Mouse (Mus musculus): ENCODE results near the gene Cep97. TPM values are rescaled to one million over a fixed set of nuclear protein-coding genes. Genes with fewer than 3 reads are reported as not detected.
A peak's percentile ranks its signal among the peaks of the same experiment; 100 is the strongest.

The Cep97 gene
- total and polyA plus RNA-seq, 3 experiments = 11.4 to 24.6 (median 17.6) TPM

DNA sequence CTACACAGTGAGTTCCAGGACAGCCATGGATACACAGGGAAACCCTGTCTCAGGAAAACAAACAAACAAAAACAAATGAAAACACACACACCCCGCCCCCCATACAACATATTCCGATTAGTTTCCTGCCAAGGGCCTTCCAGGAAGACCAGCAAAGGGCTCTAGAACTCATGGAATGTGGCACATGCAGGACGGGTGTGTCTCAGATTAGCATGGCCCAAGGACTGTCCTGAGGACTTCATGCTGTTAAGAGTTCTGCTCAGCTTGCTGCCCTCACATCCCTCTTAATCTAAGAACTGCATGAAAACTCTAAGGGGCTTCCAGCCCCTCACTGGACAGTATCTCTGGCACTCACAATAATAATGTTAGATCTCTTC is 46.1 kb downstream of the Cep97 start:
- no peak for DNase-seq (ENCODE audit: low spot score)
- TF ChIP-seq TAL1 (conservative IDR thresholded peaks at IDR 0.05; ENCODE audit: low read depth, low read length) (no peak), GATA2 (IDR thresholded peaks at IDR 0.05; ENCODE audit: borderline replicate concordance, low read depth, low read length) (no peak), GATA1 (IDR thresholded peaks at IDR 0.05; ENCODE audit: borderline replicate concordance, low read length) (no peak), POLR2AphosphoS5 (IDR thresholded peaks at IDR 0.05; ENCODE audit: insufficient replicate concordance, low read depth, low read length) (no peak), CTCF (IDR thresholded peaks at IDR 0.05; ENCODE audit: low read depth, low read length) (no peak)
- H3K4me3 ChIP-seq (ENCODE audit: low read depth, low read length) = no peak overlapping the region
- peaks cover 35% of the 10 kb centered on the region for H3K4me1 ChIP-seq (ENCODE audit: insufficient read depth, low read depth, low read length)
- no peaks in the 10 kb centered on the region for H3K27me3 ChIP-seq (ENCODE audit: insufficient read depth, low read length)
- H3K9me3 ChIP-seq (replicated peaks) = no peaks in the 10 kb centered on the region
- H3K36me3 ChIP-seq (replicated peaks) = peaks cover 69% of the 10 kb centered on the region
- ATAC-seq (ENCODE audit: extremely low read depth, insufficient number of reproducible peaks, low FRiP score, poor library complexity, severe bottlenecking) = no peak

DNA sequence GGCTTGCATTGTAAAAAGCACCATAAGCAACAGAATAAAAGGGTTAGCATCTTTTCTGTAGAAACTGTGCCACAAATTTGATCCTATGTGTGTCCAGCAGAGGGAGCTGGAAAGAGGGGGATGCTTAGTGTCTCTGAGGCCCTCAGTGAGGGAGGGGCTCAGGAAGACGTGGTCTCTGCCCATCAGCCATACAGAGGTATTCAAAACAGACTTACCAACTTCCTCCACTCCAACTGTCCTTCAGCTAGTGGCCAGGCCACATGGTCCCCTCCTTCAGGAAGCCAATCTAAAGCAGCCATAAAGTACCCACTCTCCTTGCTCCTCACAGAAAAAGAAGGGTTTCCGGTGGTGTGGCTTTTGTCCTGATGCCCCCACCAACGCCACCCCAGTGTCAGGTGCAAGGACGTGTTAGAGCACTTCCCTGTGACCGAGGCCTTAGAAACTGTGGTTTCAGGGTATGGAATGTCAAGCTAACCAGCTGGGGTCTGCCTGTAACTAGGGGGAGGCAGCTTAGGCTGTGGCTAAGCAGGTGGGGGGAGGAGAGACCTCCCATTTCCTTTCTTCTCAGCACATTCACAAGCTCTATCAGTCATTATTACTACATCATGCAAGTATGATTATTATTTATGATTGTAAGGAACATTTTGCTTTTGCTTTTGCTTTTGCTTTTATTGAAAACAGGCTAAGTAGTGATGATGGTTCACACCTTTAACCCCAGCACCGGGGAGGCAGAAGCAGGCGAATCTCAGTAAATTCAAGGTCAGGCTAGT is 46.7 kb downstream of the Cep97 start:
- peak; percentile 35; the same call in 1 of the 2 replicates for ATAC-seq (ENCODE audit: extremely low read depth, insufficient number of reproducible peaks, low FRiP score, poor library complexity, severe bottlenecking)
- peaks cover 75% of the 10 kb centered on the region for H3K36me3 ChIP-seq (replicated peaks)
- no peak overlapping the region for H3K4me3 ChIP-seq (ENCODE audit: low read depth, low read length)
- TF ChIP-seq CTCF (IDR thresholded peaks at IDR 0.05; ENCODE audit: low read depth, low read length) (peak; percentile 34; the same call in 1 of the 2 replicates), GATA1 (IDR thresholded peaks at IDR 0.05; ENCODE audit: borderline replicate concordance, low read length) (no peak), GATA2 (IDR thresholded peaks at IDR 0.05; ENCODE audit: borderline replicate concordance, low read depth, low read length) (no peak), TAL1 (conservative IDR thresholded peaks at IDR 0.05; ENCODE audit: low read depth, low read length) (no peak)
- no peak for DNase-seq (ENCODE audit: low spot score)
- no peaks in the 10 kb centered on the region for H3K9me3 ChIP-seq (replicated peaks)
- no peaks in the 10 kb centered on the region for H3K27me3 ChIP-seq (ENCODE audit: insufficient read depth, low read length)
- peaks cover 30% of the 10 kb centered on the region for H3K4me1 ChIP-seq (ENCODE audit: insufficient read depth, low read depth, low read length)

DNA sequence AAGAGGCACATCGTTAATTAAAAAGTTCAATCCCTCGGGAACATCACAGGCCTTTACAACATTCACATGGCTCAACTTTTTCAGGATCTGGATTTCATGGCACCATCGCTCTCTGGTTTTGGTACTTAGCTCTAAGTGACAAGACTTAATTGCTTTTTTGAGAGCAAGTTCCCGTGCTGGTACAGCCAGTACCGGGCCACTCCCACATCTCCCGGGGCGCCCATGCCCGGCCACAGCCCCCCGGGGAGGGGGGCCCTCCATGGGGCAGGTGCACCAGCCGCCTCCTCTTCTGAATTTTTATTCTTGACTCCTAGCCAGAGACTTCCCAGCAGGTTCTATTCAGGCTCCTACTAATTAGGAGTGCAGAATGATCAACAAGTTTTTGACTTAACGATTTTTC is 50.4 kb downstream of the Cep97 start:
- Histone ChIP-seq H3K4me3 (ENCODE audit: low read depth, low read length) (no peak overlapping the region), H3K4me1 (ENCODE audit: insufficient read depth, low read depth, low read length) (peaks cover 12% of the 10 kb centered on the region), H3K36me3 (replicated peaks) (peaks cover 68% of the 10 kb centered on the region), H3K27me3 (ENCODE audit: insufficient read depth, low read length) (no peaks in the 10 kb centered on the region), H3K9me3 (replicated peaks) (no peaks in the 10 kb centered on the region)
- no peak for ATAC-seq (ENCODE audit: extremely low read depth, insufficient number of reproducible peaks, low FRiP score, poor library complexity, severe bottlenecking)
- TF ChIP-seq CTCF (IDR thresholded peaks at IDR 0.05; ENCODE audit: low read depth, low read length) (no peak), POLR2AphosphoS5 (IDR thresholded peaks at IDR 0.05; ENCODE audit: insufficient replicate concordance, low read depth, low read length) (no peak)
- no peak for DNase-seq (ENCODE audit: low spot score)

DNA sequence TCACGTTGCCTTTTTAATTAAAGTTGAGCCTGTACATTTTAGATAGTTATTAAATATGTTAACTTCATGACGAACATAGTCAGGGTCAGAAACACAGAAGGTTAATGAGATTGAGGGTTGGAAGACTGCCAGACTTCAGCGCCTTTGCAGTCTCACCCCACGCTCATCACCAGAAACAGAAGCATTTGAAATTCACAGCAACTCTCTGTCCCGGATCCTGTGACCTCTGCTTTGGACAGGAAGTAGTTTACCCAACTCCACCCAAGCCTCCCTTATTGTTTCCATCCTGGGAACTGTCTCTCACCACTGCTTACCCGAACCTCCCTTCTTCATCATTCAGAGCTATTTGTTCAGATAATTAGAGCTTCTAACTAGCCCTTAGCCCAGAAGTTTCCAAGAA is 58.6 kb downstream of the Cep97 start:
- no peak for TF ChIP-seq TAL1 (conservative IDR thresholded peaks at IDR 0.05; ENCODE audit: low read depth, low read length)
- no peak for TF ChIP-seq GATA2 (IDR thresholded peaks at IDR 0.05; ENCODE audit: borderline replicate concordance, low read depth, low read length)
- TF ChIP-seq CTCF (IDR thresholded peaks at IDR 0.05; ENCODE audit: low read depth, low read length) = no peak
- TF ChIP-seq POLR2AphosphoS5 (IDR thresholded peaks at IDR 0.05; ENCODE audit: insufficient replicate concordance, low read depth, low read length) = no peak
- TF ChIP-seq GATA1 (IDR thresholded peaks at IDR 0.05; ENCODE audit: borderline replicate concordance, low read length) = no peak
- Histone ChIP-seq H3K4me3 (ENCODE audit: low read depth, low read length) (no peak overlapping the region), H3K27me3 (ENCODE audit: insufficient read depth, low read length) (no peaks in the 10 kb centered on the region), H3K36me3 (replicated peaks) (peaks cover 62% of the 10 kb centered on the region), H3K4me1 (ENCODE audit: insufficient read depth, low read depth, low read length) (peaks cover 4% of the 10 kb centered on the region; the same call in 1 of the 2 replicates), H3K9me3 (replicated peaks) (no peaks in the 10 kb centered on the region)
- no peak for ATAC-seq (ENCODE audit: extremely low read depth, insufficient number of reproducible peaks, low FRiP score, poor library complexity, severe bottlenecking)
- DNase-seq (ENCODE audit: low spot score) = no peak

DNA sequence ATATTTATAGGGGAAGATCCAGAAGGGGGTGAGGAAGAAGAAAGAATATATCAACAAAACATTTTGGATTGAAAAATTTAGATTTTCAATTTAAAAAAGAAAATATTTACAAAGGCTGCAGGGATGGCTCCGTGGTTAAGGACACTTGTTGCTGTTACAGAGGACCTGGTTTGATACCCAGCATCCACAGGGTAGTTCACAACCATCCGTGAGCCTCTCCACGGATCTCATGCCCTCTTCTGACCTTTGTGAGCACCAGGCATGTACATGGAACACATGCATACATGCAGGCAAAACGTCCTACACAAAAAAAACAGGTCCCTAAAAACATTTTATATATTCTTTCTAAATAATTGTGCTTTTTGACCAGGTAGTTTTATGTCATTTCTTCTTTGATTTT is 70.8 kb downstream of the Cep97 start:
- peaks cover 2% of the 10 kb centered on the region; the same call in 1 of the 2 replicates for H3K4me1 ChIP-seq (ENCODE audit: insufficient read depth, low read depth, low read length)
- peaks cover 69% of the 10 kb centered on the region for H3K36me3 ChIP-seq (replicated peaks)
- TF ChIP-seq GATA1 (IDR thresholded peaks at IDR 0.05; ENCODE audit: borderline replicate concordance, low read length) (no peak), CTCF (IDR thresholded peaks at IDR 0.05; ENCODE audit: low read depth, low read length) (no peak), POLR2AphosphoS5 (IDR thresholded peaks at IDR 0.05; ENCODE audit: insufficient replicate concordance, low read depth, low read length) (no peak), GATA2 (IDR thresholded peaks at IDR 0.05; ENCODE audit: borderline replicate concordance, low read depth, low read length) (no peak), TAL1 (conservative IDR thresholded peaks at IDR 0.05; ENCODE audit: low read depth, low read length) (no peak)
- no peak for ATAC-seq (ENCODE audit: extremely low read depth, insufficient number of reproducible peaks, low FRiP score, poor library complexity, severe bottlenecking)
- DNase-seq (ENCODE audit: low spot score) = no peak
- H3K9me3 ChIP-seq (replicated peaks) = no peaks in the 10 kb centered on the region
- no peaks in the 10 kb centered on the region for H3K27me3 ChIP-seq (ENCODE audit: insufficient read depth, low read length)
- H3K4me3 ChIP-seq (ENCODE audit: low read depth, low read length) = no peak overlapping the region

GRCm38 (mm10) chr16:55863149-55863815 is 71.4 kb downstream of the Cep97 start:
- DNase-seq (ENCODE audit: low spot score) = peak; percentile 54
- Histone ChIP-seq H3K36me3 (replicated peaks) (peaks cover 75% of the 10 kb centered on the region), H3K4me3 (ENCODE audit: low read depth, low read length) (no peak overlapping the region), H3K4me1 (ENCODE audit: insufficient read depth, low read depth, low read length) (peaks cover 2% of the 10 kb centered on the region; the same call in 1 of the 2 replicates), H3K27me3 (ENCODE audit: insufficient read depth, low read length) (no peaks in the 10 kb centered on the region), H3K9me3 (replicated peaks) (no peaks in the 10 kb centered on the region)
- ATAC-seq (ENCODE audit: extremely low read depth, insufficient number of reproducible peaks, low FRiP score, poor library complexity, severe bottlenecking) = peak; percentile 82
- TF ChIP-seq CTCF (IDR thresholded peaks at IDR 0.05; ENCODE audit: low read depth, low read length) (peak; percentile 83), TAL1 (conservative IDR thresholded peaks at IDR 0.05; ENCODE audit: low read depth, low read length) (no peak), GATA1 (IDR thresholded peaks at IDR 0.05; ENCODE audit: borderline replicate concordance, low read length) (no peak), POLR2AphosphoS5 (IDR thresholded peaks at IDR 0.05; ENCODE audit: insufficient replicate concordance, low read depth, low read length) (no peak), GATA2 (IDR thresholded peaks at IDR 0.05; ENCODE audit: borderline replicate concordance, low read depth, low read length) (no peak)
